Mouse (Mus musculus) MN1 (cell line): ENCODE measurements around the gene Cfp.

Source experiments
- DNase-seq: peaks from one replicate; pipeline ENCODE4 v3.0.0-alpha.2; 2016; ENCODE audit warnings: low spot score

Gene Cfp

GRCm38 (mm10) chrX:20931364-20931763 lies at the start of gene Cfp:
Gene Cfp, minus strand, starts transcription at chrX:20931555.
- DNase-seq, result no peak

DNA sequence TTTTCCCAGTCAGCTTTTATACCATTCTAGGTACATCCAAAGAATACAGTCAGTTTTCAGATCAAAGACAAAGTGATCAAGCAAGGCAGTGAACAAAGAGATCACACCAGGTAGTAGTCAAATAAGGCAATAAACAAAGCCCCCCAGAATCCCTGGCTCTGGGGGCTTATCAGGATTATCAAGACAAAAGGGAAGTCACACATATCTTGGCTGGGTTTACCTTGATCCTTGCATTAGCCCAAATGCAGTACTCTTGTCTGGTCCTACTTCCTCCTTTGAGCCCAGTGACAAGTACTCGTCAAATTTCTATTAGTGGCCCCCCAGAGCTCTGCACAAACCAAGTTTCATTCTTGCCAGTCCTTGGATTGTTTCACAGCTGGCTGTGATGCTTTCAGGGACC lies 49.5 kb upstream of the Cfp start:
- DNase-seq, result no peak

GRCm38 (mm10) chrX:20961477-20962378 lies 30.4 kb upstream of the Cfp start, which contains the start of gene Uxt:
Gene Uxt, minus strand, starts transcription at chrX:20962017.
- DNase-seq, result peak; percentile 91

GRCm38 (mm10) chrX:20950191-20950880 lies 19.0 kb upstream of the Cfp start, which contains the start of gene Elk1:
Gene Elk1, minus strand, starts transcription at chrX:20950608.
- peak; percentile 91 for DNase-seq

DNA sequence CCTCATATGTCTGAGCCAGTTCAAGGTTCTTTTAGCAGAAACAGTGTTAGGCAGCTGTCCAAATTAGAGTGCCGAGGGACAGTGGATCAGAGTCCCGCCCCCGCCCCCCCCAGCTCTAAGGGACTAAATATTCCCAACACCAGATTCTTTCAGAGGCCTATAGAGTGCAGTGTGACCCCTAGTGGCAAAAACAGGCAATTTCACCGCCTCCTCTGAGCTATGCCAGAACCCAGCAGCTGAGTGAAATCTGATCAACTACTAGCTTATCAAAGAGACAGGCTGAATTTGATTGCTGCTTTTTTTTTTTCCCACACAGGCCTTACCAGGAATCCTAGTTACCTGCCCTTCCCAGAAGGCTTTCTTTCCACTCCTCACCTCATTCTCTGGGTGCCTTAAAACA lies 14.7 kb upstream of the Cfp start:
- peak; percentile 55 for DNase-seq

- DNase-seq, result no peak
Observed at GRCm38 (mm10) chrX:20931963-20932362, 608 bp upstream of the Cfp start.

- no peak for DNase-seq
Observed at GRCm38 (mm10) chrX:20929859-20930258, 1.5 kb downstream of the Cfp start.

GRCm38 (mm10) chrX:20924976-20925375 lies 6.4 kb downstream of the Cfp start:
- no peak for DNase-seq

- no peak for DNase-seq
Observed at GRCm38 (mm10) chrX:20923506-20923905, 7.8 kb downstream of the Cfp start.

GRCm38 (mm10) chrX:20921366-20921765 lies 10.0 kb downstream of the Cfp start:
- DNase-seq, result no peak

- peak; percentile 92 for DNase-seq
Observed at GRCm38 (mm10) chrX:20920844-20921364, 10.5 kb downstream of the Cfp start, which contains the start of gene Syn1. Gene Syn1, minus strand, starts transcription at chrX:20921004.

- peak; percentile 30 for DNase-seq
Observed at GRCm38 (mm10) chrX:20920249-20920843, 11.0 kb downstream of the Cfp start.

DNA sequence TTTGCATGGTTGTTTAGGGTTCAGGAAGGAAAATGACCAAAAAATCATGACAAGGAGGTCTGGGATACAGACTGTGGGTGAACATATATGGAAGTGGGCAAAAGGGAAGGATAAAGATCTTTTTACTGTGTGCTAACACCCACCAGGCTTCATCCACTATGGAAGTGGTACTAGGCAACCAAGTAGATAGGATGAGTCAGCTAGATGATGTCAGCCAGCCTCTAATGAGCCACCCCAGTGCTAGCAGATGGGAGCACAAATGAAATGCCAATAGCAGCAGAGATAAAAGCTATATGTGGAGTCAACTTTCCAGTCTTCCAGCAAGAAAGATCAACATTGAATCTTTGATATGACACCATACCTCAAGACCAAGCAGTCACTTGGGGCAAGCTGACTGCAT lies 16.3 kb downstream of the Cfp start:
- peak; percentile 27 for DNase-seq

GRCm38 (mm10) chrX:20913726-20914125 lies 17.6 kb downstream of the Cfp start:
- no peak for DNase-seq

DNA sequence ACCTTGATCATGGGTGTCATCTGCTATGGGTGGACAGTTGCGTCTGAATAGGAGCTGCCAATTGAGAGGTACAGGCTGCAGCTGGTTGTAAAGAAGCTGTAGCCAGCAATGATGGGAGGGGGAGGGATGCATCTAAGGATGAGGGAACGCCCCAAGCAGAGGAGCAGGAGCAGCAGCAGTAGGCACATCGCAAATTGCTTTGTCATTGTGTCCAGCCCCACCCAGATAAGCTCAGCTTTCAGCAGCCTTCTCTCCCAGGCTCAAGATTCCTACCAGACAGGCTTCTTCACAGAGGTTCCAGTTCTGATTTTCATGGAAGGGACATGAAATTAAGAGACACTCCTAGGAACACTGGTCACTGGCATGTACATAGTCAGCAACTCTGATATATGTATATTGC lies 21.3 kb downstream of the Cfp start:
- DNase-seq, result peak; percentile 15
